In the genomic region with DNA sequence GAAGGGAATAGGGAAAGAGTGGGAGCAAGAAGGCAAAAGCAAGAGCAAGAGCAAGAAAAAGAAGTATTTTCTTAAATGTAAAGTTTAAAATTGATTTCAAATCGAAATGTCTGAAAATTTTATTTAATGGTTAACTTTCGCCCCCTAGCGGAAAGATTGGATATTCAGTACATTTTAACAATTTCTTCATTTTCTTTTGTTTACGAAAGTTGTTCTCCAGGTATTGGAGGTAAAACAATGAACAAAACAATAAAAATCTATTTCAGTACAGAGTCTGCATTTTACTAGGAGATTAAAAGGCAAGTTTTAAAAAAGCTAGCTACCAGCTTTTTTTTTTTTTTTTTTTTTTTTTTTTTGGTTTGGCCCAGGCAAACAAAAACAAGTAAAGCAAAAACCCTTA, we compare ENCODE assay signal across 9 mouse cellular contexts. TPM values are rescaled to one million over a fixed set of nuclear protein-coding genes. Genes with fewer than 3 reads are reported as not detected.
DNase-seq lines count a peak whose midpoint lies in the region; ATAC-seq and TF ChIP-seq lines count a peak whose summit lies in the region.
"Had no signal": no experiment of that assay in that cellular context is flagged by ENCODE, and none has a peak within 500 bp of the region (broad histone marks: within the 10 kb centered on the region; RNA-seq: fewer than 3 reads in every experiment).

No protein-coding gene starts in this region.

- ATAC-seq in megakaryocyte-erythroid progenitor cell, adult 5-6 weeks (replicated peaks; ENCODE audit: low FRiP score, low TSS enrichment, poor library complexity, severe bottlenecking): no peak

- 4% methylated on average over 4 of the region's 4 CpGs for WGBS in kidney, adult 2 months

- no peak for TF ChIP-seq POLR2A in kidney, adult 2 months (IDR thresholded peaks at IDR 0.05; ENCODE audit: low read depth, low read length)
- TF ChIP-seq POLR2A in brain, embryonic 14.5 days (IDR thresholded peaks at IDR 0.05; ENCODE audit: borderline replicate concordance, extremely low read depth, insufficient read depth, insufficient read length, poor library complexity, severe bottlenecking): no peak

- H3K27me3 ChIP-seq in kidney, adult 2 months (replicated peaks; ENCODE audit: control insufficient read depth, insufficient read depth, low read length): no peaks in the 10 kb centered on the region
- H3K27me3 ChIP-seq: stomach, embryonic 15.5 days had no signal

- DNase-seq in kidney, adult 2 months: peak; percentile 37
- no peak for DNase-seq in kidney, postnatal 14 days
- peak; percentile 67 for DNase-seq in 3T3-L1 (ENCODE audit: low read depth, low spot score)
- peak; percentile 79 for DNase-seq in 416B (ENCODE audit: low read depth)
- DNase-seq in brain, embryonic 14.5 days (ENCODE audit: low read depth): peak; percentile 72
- no peak for DNase-seq in right cerebral cortex, postnatal 4 days
- DNase-seq in right cerebral cortex, postnatal 14 days: no peak

- H3K4me1 ChIP-seq in kidney, adult 2 months (ENCODE audit: control insufficient read depth, insufficient read depth, low read length): no peaks in the 10 kb centered on the region; the same call in 1 of the 2 replicates

- no peak for TF ChIP-seq CTCF in kidney, adult 2 months (conservative IDR thresholded peaks at IDR 0.05; ENCODE audit: insufficient read depth, insufficient read length, low read depth, low read length)
- TF ChIP-seq CTCF in brain, embryonic 14.5 days (IDR thresholded peaks at IDR 0.05; ENCODE audit: borderline replicate concordance, extremely low read depth, insufficient read depth, insufficient read length): peak; percentile 34; the same call in 1 of the 2 replicates

- no peaks in the 10 kb centered on the region for H3K36me3 ChIP-seq in kidney, adult 2 months (ENCODE audit: control insufficient read depth, insufficient read depth, low read length)
- H3K36me3 ChIP-seq: stomach, embryonic 15.5 days had no signal

- no peak overlapping the region for H3K4me3 ChIP-seq in kidney, adult 2 months (ENCODE audit: insufficient read depth, low read depth, low read length)
- H3K4me3 ChIP-seq: stomach, embryonic 15.5 days had no signal

- no peak overlapping the region for H3K27ac ChIP-seq in kidney, adult 2 months (ENCODE audit: insufficient read depth, low read depth, low read length)
- H3K27ac ChIP-seq: stomach, embryonic 15.5 days had no signal

RNA-seq across cellular contexts. Expression of a gene that starts 4.9 kb away (rescaled TPM):
- polyA plus RNA-seq in kidney, adult 2 months (2012; rRNA removed): 0.95 and 3.4 TPM in 2 replicates
- 8.8 and 13.4 TPM in 2 replicates for polyA plus RNA-seq in brain, embryonic 14.5 days (2012; rRNA removed)
- total RNA-seq in megakaryocyte-erythroid progenitor cell, adult 5-6 weeks (2014; fragmentation: Nextera tagmentation): 11.1 TPM in 1 of 2 replicates, not detected in the other
- 482 and 578 TPM in 2 replicates for total RNA-seq in megakaryocyte-erythroid progenitor cell, adult 5-6 weeks (2017)

RNA-seq across cellular contexts. Expression of a gene that starts 5.2 kb away (rescaled TPM):
- 4.2 and 6.0 TPM in 2 replicates for polyA plus RNA-seq in kidney, adult 2 months (2012; rRNA removed)
- 20.9 and 21.3 TPM in 2 replicates for polyA plus RNA-seq in brain, embryonic 14.5 days (2012; rRNA removed)
- total RNA-seq in megakaryocyte-erythroid progenitor cell, adult 5-6 weeks (2014; fragmentation: Nextera tagmentation): 142 and 423 TPM in 2 replicates
- total RNA-seq in megakaryocyte-erythroid progenitor cell, adult 5-6 weeks (2017): 812 and 1,118 TPM in 2 replicates

RNA-seq across cellular contexts. Expression of a gene that starts 10.7 kb away (rescaled TPM):
- 10.5 and 12.5 TPM in 2 replicates for polyA plus RNA-seq in kidney, adult 2 months (2012; rRNA removed)
- polyA plus RNA-seq in brain, embryonic 14.5 days (2012; rRNA removed): 20.0 and 40.1 TPM in 2 replicates
- total RNA-seq in megakaryocyte-erythroid progenitor cell, adult 5-6 weeks (2014; fragmentation: Nextera tagmentation): 56.5 and 110 TPM in 2 replicates
- total RNA-seq in megakaryocyte-erythroid progenitor cell, adult 5-6 weeks (2017): 136 and 141 TPM in 2 replicates

RNA-seq across cellular contexts. Expression of a gene that starts 12.3 kb away (rescaled TPM):
- polyA plus RNA-seq in kidney, adult 2 months (2012; rRNA removed): 0.76 TPM in 1 of 2 replicates, not detected in the other
- 32.1 and 55.3 TPM in 2 replicates for polyA plus RNA-seq in brain, embryonic 14.5 days (2012; rRNA removed)
- 19.5 and 69.6 TPM in 2 replicates for total RNA-seq in megakaryocyte-erythroid progenitor cell, adult 5-6 weeks (2014; fragmentation: Nextera tagmentation)
- total RNA-seq in megakaryocyte-erythroid progenitor cell, adult 5-6 weeks (2017): 882 and 1,306 TPM in 2 replicates

RNA-seq across cellular contexts. Expression of a gene that starts 12.5 kb away (rescaled TPM):
- polyA plus RNA-seq in kidney, adult 2 months (2012; rRNA removed): 0.92 and 1.0 TPM in 2 replicates
- 20.2 and 23.7 TPM in 2 replicates for polyA plus RNA-seq in brain, embryonic 14.5 days (2012; rRNA removed)
- total RNA-seq in megakaryocyte-erythroid progenitor cell, adult 5-6 weeks (2014; fragmentation: Nextera tagmentation): 238 and 405 TPM in 2 replicates
- total RNA-seq in megakaryocyte-erythroid progenitor cell, adult 5-6 weeks (2017): 313 and 664 TPM in 2 replicates

Comparison
In these comparisons a context has a peak if more than half of its experiments do, and no peak if none do; other contexts are left out.
1. DNase-seq: peak in kidney, adult 2 months (single experiment), 3T3-L1 (single experiment), 416B (single experiment) and brain, embryonic 14.5 days (single experiment); none in kidney, postnatal 14 days (single experiment), right cerebral cortex, postnatal 4 days (single experiment) and right cerebral cortex, postnatal 14 days (single experiment).